Mouse (Mus musculus) heart, embryonic 11.5 days (tissue): ENCODE results near the gene Cyp4a14. TPM values are rescaled to one million over a fixed set of nuclear protein-coding genes. Genes with fewer than 3 reads are reported as not detected.
"Not testable (repeated sequence)": the region's sequence is repeated elsewhere in the genome, so short reads cannot be mapped to it uniquely, and the experiment has no call there.

Experiments used
- ATAC-seq: fragments of 200-750 bp; cut with Nextera tagmentation; replicated peaks from 2 replicates; pipeline ENCODE4 v1.8.0; 2017; ENCODE audit warnings: moderate library complexity; ENCODE audit not compliant: insufficient number of reproducible peaks, low FRiP score, low TSS enrichment
- H3K27ac ChIP-seq: fragments of 300-500 bp; sonication (generic); 2 replicates; pipeline ENCODE4 v1.5.1; 2014; ENCODE audit warnings: mild to moderate bottlenecking, low read depth, low read length
- H3K27me3 ChIP-seq: fragments of 300-500 bp; sonication (generic); 2 replicates; pipeline ENCODE4 v1.6.1; 2014; ENCODE audit warnings: mild to moderate bottlenecking, low read length, mixed read lengths; ENCODE audit not compliant: control insufficient read depth, insufficient read depth
- H3K36me3 ChIP-seq: fragments of 300-500 bp; sonication (generic); 2 replicates; pipeline ENCODE4 v1.6.1; 2014; ENCODE audit warnings: mild to moderate bottlenecking, low read length, moderate library complexity, mixed read lengths; ENCODE audit not compliant: control insufficient read depth, insufficient read depth
- H3K4me1 ChIP-seq: fragments of 300-500 bp; sonication (generic); 2 replicates; pipeline ENCODE4 v1.6.1; 2014; ENCODE audit warnings: low read length; ENCODE audit not compliant: control insufficient read depth, insufficient read depth
- H3K4me2 ChIP-seq: fragments of 300-500 bp; sonication (generic); 2 replicates; pipeline ENCODE4 v1.6.1; 2014; ENCODE audit warnings: mild to moderate bottlenecking, moderate library complexity
- H3K4me3 ChIP-seq: fragments of 300-500 bp; sonication (generic); 2 replicates; pipeline ENCODE4 v1.5.1; 2014; ENCODE audit warnings: low read depth, low read length
- H3K9ac ChIP-seq: fragments of 300-500 bp; sonication (generic); 2 replicates; pipeline ENCODE4 v1.6.1; 2014; ENCODE audit warnings: mild to moderate bottlenecking, low read depth, low read length, moderate library complexity
- H3K9me3 ChIP-seq: fragments of 300-500 bp; sonication (generic); replicated peaks from 2 replicates; pipeline ENCODE4 v1.6.1; 2016; ENCODE audit warnings: low read length; ENCODE audit not compliant: control insufficient read depth
- WGBS: fragments of 180-500 bp; shearing (Covaris S2); extraction: QIAGEN DNeasy Blood & Tissue Kit; methylation state at CpG from one replicate; pipeline ENCODE4 v1.1.7; 2014; ENCODE audit not compliant: insufficient replicate concordance; 5-methylcytosine and 5-hydroxymethylcytosine counted together
- polyA plus RNA-seq: library from polyadenylated mRNA; unstranded; fragments of >200 nt; fragmentation: Nextera tagmentation; extraction: Ambion mirVana; gene quantifications from 2 replicates; pipeline ENCODE4 v1.2.1, GENCODE M21; 2014

Cyp4a14 gene
- polyA plus RNA-seq, result not detected in 2 replicates

DNA sequence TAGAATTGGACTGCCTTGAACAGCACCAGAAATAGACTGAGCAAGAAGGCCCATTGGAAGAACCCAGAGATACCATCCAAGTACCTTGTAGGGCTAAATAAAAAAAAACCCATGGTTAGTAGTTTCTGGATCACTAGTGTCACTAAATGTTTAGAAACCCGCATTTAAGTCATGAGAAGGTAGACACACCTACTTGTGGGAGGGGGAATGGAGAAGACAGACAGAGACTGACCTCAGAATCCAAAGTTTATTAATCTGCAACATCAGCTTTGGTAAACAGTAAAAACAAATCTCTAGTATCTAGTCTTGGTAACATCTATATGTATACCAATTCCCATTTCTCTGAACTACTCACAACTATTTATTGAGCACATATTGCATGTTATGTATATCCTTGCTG, at the start of gene Cyp4a14:
Gene Cyp4a14, minus strand, starts transcription at position 142 of the 400 bp plus-strand sequence.
- Histone ChIP-seq H3K27ac (no peak within 1 kb of the TSS), H3K27me3 (no peaks in the 10 kb centered on the region), H3K9me3 (no peaks in the 10 kb centered on the region), H3K4me2 (no peak within 1 kb of the TSS), H3K4me1 (no peaks in the 10 kb centered on the region), H3K4me3 (no peak within 1 kb of the TSS), H3K9ac (no peak within 1 kb of the TSS), H3K36me3 (no peaks in the 10 kb centered on the region)
- no peak for ATAC-seq
- WGBS, result 84% methylated on average over 1 of the region's 1 CpGs

DNA sequence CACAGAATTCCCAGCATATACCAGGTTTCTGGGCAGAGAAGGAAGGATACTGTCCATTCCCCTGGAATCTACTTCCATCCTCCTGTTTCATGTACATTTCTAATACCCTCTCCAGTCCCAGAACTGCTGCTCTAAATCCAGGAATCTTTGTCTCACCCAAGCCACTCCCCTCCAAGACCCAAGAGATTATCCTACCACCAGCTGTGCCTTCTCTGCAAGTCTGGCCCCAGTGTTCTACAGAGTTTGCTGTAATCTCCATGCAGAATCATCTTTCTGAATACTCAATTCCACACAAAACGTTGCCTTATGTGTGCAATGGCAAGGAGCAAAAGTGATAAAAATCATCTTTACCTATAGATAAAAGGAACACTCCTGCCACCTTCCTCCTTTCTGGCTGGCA, 49.2 kb upstream of the Cyp4a14 start:
- Histone ChIP-seq H3K4me3 (no peak overlapping the region), H3K27ac (no peak overlapping the region), H3K9me3 (no peaks in the 10 kb centered on the region), H3K4me2 (no peak overlapping the region), H3K4me1 (no peaks in the 10 kb centered on the region), H3K9ac (no peak overlapping the region), H3K27me3 (no peaks in the 10 kb centered on the region), H3K36me3 (no peaks in the 10 kb centered on the region)
- ATAC-seq, result no peak
- WGBS, result 42% methylated on average over 1 of the region's 1 CpGs

DNA sequence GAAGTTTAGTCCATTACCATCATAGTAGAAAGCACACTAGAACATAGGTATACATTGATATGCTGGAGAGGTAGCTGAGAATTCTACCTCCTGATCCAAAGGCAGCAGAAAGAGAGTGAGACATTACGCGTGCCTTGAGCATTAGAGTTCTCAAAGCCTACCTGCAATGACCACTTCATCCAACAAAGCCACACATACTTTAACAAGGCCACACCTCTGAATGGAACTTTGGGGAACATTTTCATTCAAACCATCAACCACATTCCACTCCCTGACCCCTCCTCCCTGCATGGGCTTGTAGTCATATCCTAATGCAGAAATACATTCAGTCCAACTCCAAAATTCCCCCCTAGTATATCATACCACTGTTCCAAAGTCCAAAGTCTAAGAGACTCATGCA, 25.8 kb upstream of the Cyp4a14 start:
- WGBS, result 90% methylated on average over 2 of the region's 2 CpGs
- no peak for ATAC-seq
- no peak overlapping the region for H3K4me2 ChIP-seq

GRCm38 (mm10) chr4:115519444-115519843, 23.5 kb upstream of the Cyp4a14 start:
- no peak overlapping the region for H3K4me2 ChIP-seq
- H3K4me3 ChIP-seq, result no peak overlapping the region
- H3K27ac ChIP-seq, result no peak overlapping the region
- H3K4me1 ChIP-seq, result no peaks in the 10 kb centered on the region
- no peaks in the 10 kb centered on the region for H3K27me3 ChIP-seq
- H3K36me3 ChIP-seq, result no peaks in the 10 kb centered on the region
- no peak for ATAC-seq
- WGBS, result 51% methylated on average over 4 of the region's 4 CpGs
- H3K9me3 ChIP-seq, result no peaks in the 10 kb centered on the region
- no peak overlapping the region for H3K9ac ChIP-seq

More for the DNA sequence above, 25.8 kb upstream of the Cyp4a14 start:
- no peaks in the 10 kb centered on the region for H3K36me3 ChIP-seq
- H3K4me1 ChIP-seq, result no peaks in the 10 kb centered on the region
- no peak overlapping the region for H3K9ac ChIP-seq
- H3K9me3 ChIP-seq, result no peaks in the 10 kb centered on the region
- no peak overlapping the region for H3K4me3 ChIP-seq
- no peak overlapping the region for H3K27ac ChIP-seq
- no peaks in the 10 kb centered on the region for H3K27me3 ChIP-seq

GRCm38 (mm10) chr4:115518000-115518399, 22.1 kb upstream of the Cyp4a14 start, which contains the start of gene Cyp4a10:
TSS of gene Cyp4a10 (plus strand) at chr4:115518264.
- not testable (repeated sequence) for H3K27ac ChIP-seq, H3K9me3 ChIP-seq, H3K9ac ChIP-seq, H3K4me1 ChIP-seq, ATAC-seq, H3K4me3 ChIP-seq, H3K36me3 ChIP-seq, H3K4me2 ChIP-seq, H3K27me3 ChIP-seq
- WGBS, result 77% methylated on average over 5 of the region's 5 CpGs

GRCm38 (mm10) chr4:115513964-115514363, 18.0 kb upstream of the Cyp4a14 start:
- not testable (repeated sequence) for H3K4me2 ChIP-seq, H3K27ac ChIP-seq, H3K4me1 ChIP-seq, H3K9me3 ChIP-seq, H3K4me3 ChIP-seq, H3K27me3 ChIP-seq, H3K36me3 ChIP-seq, H3K9ac ChIP-seq, ATAC-seq

DNA sequence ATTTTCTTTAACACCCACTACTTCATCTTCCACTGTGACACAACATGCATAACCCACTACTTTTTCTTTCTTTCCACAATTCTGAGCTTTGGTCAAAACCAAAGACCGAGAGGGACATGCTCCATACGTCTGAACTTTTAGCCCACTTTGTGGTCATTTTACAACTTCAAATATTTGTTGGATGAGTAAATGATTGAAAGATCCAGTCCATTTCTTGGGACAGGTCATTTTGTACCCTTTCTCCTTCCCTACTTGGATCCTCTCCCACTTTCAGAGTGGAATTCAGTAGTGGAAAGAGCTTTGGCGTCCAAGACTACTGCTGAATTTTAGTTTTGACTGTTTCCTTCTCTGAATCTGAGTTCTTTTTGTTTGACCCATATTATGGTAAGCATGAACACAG, 1.5 kb upstream of the Cyp4a14 start:
- 81% methylated on average over 3 of the region's 3 CpGs for WGBS
- Histone ChIP-seq H3K4me1 (no peaks in the 10 kb centered on the region), H3K9ac (no peak overlapping the region), H3K36me3 (no peaks in the 10 kb centered on the region), H3K27me3 (no peaks in the 10 kb centered on the region), H3K27ac (no peak overlapping the region), H3K4me2 (no peak overlapping the region), H3K4me3 (no peak overlapping the region), H3K9me3 (no peaks in the 10 kb centered on the region)
- ATAC-seq, result no peak

GRCm38 (mm10) chr4:115481006-115481652, 14.8 kb downstream of the Cyp4a14 start:
- no peak overlapping the region for H3K27ac ChIP-seq
- no peaks in the 10 kb centered on the region for H3K27me3 ChIP-seq
- WGBS, result 59% methylated on average over 6 of the region's 6 CpGs
- H3K9ac ChIP-seq, result no peak overlapping the region
- H3K4me1 ChIP-seq, result no peaks in the 10 kb centered on the region
- ATAC-seq, result no peak
- H3K4me2 ChIP-seq, result no peak overlapping the region
- H3K36me3 ChIP-seq, result no peaks in the 10 kb centered on the region
- H3K9me3 ChIP-seq, result no peaks in the 10 kb centered on the region
- no peak overlapping the region for H3K4me3 ChIP-seq

- H3K36me3 ChIP-seq, H3K27ac ChIP-seq: not testable (repeated sequence)
These were observed 19.9 kb downstream of the Cyp4a14 start for GRCm38 (mm10) chr4:115476051-115476450.

More at GRCm38 (mm10) chr4:115476051-115476450, 19.9 kb downstream of the Cyp4a14 start:
- not testable (repeated sequence) for ATAC-seq, H3K9me3 ChIP-seq, H3K4me3 ChIP-seq, H3K9ac ChIP-seq, H3K4me2 ChIP-seq, H3K4me1 ChIP-seq, H3K27me3 ChIP-seq
